Mouse (Mus musculus): ENCODE results near the gene Ddx25.

Gene Ddx25

DNA sequence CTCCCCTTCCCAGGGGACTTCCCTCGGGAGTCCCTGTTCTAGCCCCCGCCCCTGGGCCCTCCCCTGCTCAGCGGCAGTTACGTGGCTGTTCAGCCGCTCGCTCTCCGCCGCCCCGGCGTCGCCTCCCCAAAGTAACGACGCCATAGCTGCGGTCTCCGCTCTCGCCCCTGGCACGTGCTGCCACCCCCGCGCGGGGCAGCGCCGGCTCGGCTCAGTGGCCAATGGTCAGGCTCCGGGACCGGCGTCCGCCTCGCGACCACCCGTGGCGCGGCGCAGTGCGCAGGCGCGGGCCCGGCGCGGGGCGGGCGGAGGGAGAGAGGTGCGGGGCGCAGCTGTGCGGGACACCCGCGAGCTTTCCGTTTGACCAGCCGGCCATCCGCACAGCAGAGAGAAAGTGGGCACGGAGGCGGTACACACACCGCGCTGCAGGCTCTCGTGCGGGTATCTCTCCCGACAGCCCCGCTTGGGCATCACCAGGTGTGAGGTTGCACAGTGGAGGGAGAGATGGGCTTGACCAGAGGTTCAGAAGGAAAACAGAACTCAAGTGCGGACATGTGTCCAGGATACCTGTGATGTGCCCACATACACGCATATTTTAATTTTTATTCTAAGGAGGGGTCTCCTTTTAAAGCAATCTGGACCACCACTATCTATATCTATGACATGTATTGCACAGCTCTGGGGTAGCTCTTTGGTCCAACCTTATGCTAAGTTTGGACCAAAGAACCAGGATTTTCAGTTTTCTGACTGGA lies at the start of gene Ddx25, which contains the start of gene Pus3:
Gene Ddx25, minus strand, starts transcription at position 272 of the 752 bp plus-strand sequence.
Gene Pus3, plus strand, starts transcription at position 339 of the 752 bp plus-strand sequence.
- DNase-seq = peak; percentile 27 to 32

DNA sequence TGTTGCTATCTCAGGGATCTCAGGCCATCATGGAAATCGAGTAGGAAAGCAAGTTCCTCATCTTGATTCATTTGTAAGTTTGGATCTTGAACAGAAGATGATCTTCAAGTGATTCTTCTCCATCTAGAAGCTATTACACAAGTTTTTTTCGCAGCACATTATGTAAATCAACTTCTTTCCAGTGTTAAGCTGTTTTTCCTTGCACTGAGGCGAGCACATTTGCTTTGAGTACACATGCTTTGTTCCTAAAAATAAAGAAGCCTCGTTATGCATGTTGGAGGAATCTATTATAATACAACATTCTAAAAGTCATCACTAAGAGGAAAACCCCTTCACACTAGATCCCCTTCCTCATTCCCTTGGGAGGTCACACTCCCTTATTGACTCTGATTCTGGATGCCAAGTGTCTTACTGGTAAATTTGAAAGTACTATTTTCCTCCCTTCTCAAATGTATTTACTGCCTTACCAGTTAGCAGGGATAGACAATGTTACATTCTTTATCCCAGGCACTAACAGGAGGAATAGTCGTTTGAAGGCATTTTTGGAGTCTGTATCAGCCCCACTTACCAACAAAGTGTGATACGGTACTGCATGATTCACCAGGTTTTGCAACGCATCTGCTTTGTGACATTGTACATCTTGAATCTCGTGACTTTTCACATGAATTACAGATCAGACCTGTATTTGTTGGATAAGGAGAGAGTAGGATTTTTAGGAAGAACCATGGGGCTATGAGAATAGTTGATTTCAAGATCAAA lies 49.5 kb upstream of the Ddx25 start:
- DNase-seq = no peak

DNA sequence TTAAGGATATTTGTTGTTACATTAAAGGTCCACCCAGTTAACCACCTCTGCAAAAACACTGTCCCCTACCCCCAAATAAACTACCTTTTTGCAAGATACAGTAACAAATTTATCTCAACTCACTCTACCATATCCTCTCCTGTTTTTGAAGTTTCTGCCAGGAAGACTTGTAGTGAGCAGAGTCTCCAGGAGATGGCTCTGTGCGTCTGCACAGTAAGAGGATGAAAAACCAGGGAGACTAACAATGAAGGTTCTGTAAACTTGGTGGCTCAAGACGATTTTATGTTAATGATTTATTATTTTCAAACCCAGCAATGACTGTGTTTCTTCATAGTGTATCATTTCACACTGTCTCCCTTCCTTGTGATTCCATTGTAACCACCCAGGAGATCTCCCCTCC lies 34.6 kb upstream of the Ddx25 start:
- DNase-seq = no peak

DNA sequence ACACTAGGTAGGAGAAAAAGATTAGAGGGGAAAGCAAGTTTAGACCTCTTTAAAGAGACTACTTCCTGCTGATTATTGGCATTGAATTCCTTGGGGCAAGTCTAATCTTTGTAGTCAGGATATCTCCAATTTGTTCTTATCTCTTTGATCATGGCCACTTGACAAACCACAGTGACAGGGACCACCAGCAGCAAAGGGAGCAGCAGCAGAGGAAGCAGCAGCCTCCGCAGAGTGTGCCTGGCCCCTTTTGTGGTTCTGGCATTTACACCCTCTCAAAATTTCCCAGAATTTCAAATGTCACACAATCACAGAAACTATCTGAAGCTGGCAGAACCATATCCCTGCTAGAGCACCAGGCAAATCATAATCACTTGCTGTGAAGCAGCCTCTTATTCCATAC lies 29.3 kb upstream of the Ddx25 start:
- DNase-seq = no peak

DNA sequence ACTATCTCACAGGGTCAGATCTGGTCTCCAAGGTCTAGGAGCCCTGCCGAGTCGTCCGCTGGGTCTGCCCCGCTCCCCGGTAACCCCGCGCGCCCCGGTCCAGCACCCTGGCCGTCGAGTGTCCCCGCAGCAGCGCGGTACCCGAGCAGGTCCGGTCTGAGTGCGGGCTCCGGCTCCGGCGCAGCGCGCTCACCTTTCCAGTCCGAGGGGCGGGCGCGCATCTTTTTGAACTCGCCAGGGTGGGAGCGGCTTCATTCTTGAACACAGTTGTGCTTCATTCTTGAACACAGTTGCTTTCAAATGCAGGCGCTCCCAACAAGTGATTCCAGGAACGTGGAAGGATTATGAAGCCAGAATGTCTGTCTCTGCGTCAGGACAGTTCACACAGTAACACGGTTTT lies 16.1 kb upstream of the Ddx25 start:
- DNase-seq = no peak

DNA sequence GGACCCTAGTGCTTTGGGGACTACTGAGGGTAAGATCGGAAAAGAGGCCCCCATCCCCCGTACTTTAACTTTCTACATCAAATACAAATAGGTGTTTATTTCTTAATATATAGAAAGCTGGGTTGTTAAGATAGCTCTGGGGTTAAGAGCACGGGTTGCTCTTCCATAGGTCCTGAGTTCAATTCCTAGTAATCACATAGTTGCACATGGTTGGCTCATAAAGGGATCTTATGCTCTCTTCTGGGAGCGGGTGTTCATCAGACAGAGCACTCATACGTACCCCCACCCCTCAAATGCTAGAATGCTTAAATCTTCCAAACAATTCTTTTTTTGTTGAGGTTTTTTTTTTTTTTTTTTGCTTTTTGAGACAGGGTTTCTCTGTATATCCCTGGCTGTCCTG lies 12.3 kb upstream of the Ddx25 start:
- DNase-seq = no peak

DNA sequence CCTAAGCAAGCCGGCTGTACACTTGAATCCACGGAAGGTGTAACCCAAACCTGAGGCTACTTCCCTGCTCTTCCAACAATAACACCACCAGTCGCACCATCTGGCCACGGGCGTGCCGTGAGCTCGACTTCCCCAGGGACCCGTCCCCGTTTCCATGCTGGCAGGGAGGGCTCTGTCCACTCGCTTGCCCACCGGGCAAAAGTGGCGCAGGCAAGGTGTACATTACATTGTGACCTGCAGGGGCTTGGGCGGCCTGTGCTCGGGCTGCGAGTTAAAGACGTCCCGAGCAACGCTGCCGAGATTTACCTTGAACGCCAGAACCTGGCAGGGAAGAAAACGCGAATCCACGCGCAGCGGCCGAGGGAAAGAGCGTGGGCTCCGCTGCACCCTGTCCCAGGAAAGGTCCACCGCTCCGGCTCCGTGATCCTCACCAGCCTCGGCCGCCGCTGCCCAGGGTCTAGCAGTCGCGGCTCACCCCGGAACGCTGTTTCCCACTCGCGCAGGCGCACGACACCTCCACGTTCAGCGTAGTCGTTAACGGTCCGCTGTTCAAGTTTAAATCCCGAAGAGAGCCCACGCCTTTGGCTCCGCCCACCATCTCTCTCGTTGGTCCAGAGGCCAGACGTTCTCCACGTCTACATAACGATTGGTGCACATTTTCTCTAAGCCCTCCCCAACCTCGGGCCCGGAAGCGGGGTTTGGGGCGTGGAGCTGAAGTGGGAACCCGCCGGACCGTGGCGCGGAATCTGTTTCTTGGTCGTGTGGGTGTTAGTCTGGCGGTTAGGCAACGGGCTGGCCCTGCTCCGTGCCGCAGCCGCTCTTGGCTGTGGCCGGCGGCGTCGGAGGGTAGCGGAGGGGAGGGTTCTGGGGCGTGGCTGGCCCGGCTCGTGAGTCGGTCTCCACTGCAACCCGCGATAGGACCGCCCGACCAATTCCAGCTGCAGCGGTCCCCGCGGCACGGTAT lies 11.5 kb upstream of the Ddx25 start, which contains the start of the genes Pate2 and Hyls1:
Gene Pate2, plus strand, starts transcription at position 714 of the 964 bp plus-strand sequence.
Gene Hyls1, minus strand, starts transcription at position 828 of the 964 bp plus-strand sequence.
- DNase-seq = peak; percentile 91 to 96

DNA sequence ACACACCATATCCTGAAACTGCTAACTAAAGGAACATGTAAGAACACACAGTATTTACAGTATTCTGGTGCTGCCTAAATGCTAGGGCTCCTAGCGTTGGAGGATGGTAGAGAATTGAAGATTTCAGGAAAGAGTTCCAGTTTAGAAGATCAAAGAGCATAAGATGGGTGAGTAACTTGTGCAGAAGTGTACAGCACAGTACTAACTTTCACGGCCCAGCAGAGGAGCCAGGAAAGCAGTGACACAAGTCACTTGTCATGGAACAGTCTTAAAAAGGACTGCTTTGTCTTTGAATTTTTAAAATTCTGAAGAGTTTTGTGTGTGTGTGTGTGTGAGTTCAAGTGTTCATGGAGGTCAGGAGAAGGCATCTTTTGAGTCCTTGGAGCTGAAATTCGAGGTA lies 9.7 kb upstream of the Ddx25 start:
- DNase-seq = no peak

DNA sequence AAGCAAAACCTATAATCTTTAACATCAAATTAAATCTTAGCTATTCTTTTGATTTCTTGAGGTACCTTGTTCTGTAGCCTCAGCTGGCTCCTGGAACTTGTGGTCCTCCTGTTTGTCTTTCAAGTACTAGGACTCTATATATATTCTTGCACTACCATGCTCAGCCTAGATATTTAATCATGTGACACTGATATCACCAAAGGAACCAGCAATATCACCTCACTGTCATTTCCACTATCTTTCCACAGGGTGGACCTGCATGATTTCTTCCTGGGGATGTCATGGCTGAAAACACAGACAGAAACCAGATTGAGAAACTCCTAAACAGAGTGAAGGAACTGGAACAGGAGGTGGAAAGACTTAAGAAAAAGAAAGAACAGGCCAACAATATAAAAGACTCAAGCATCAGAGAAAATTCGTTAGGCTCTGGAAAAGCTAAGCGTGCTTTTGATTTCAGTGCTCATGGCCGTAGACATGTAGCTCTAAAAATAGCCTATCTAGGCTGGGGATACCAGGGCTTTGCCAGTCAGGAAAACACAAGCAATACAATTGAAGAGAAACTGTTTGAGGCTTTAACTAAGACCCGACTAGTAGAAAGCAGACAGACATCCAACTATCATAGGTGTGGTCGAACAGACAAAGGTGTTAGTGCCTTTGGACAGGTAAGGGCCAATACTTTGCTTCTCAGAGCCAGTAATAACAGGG lies 6.4 kb upstream of the Ddx25 start:
- DNase-seq = no peak

DNA sequence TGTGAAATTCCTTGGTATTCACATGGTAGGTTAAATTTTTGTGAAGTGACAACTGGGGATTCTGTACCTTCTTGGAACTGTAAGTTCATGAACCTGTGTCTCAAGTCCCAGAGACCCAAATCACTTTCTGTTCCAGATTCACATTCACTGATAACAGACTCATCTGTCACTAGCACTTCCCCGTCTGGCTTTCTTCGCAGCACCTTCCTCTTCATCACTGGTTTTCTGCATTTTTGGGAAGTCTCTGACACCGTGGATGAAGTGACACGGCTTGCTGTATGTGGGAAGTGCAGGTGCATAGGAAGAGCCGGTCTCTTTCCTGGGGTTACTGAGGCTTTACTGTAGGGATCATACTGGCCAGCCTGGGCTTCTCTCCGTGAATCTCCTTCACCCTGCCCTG lies 3.3 kb upstream of the Ddx25 start:
- no peak for DNase-seq

DNA sequence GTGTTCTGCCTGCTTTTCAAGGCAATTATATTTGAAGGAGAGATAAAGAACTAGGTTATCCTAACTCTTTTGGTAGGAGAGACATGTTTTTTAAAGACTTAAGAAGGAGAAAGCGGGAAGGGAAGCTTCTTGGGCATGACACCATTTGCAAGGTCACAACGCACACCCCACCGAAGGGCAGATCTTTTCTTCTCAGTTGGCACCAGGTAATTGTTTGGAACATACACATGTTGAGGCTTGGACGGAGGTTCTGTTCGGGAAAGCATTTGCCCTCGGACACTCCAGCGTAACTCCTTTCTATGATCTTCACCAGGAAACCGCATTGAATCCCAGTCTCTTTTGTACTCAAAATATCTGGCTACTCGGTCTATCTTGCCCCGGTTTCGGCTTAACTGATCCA lies 2.7 kb upstream of the Ddx25 start:
- DNase-seq = no peak

DNA sequence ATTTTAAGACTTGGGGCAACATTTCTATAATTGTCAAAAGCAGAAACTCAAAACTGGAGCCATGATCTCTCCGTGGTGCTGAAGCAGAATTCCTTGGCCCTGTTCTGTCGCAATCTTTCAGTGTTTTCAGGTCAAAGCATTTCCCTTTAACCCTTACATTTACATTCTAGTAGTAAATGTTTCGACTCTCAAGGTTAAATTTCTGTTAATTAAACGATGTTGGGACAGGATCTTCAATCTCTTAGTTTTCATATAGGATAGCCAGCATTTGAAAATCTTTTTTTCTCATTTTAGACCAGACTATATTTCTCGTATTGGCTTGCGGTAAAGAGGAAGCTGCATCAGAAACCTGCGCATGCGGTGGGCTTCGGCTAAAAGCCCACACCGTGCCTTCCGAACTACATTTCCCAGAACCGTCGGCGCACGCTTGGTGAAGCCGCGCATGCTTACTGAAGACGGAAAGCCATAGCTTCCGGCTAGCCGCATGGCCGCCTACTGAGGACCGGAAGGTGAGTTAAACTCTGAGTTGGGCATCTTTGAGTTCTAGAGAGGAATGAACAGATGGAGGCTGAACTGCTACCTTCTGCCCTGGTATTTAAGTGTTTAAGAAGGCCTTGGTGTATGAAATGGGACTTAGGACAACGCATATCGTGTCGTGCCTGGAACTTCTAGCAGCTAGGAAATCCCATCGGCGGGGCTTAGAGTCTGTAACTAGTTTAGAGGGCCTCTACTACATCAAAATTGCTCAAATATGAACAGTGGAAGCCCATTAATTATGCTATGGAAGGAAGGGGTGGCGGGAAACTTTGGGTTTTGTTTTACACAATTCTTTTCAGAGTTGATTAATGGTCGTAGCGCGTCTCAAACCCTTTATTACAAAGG lies 922 bp upstream of the Ddx25 start:
- peak; percentile 72 to 80 for DNase-seq

DNA sequence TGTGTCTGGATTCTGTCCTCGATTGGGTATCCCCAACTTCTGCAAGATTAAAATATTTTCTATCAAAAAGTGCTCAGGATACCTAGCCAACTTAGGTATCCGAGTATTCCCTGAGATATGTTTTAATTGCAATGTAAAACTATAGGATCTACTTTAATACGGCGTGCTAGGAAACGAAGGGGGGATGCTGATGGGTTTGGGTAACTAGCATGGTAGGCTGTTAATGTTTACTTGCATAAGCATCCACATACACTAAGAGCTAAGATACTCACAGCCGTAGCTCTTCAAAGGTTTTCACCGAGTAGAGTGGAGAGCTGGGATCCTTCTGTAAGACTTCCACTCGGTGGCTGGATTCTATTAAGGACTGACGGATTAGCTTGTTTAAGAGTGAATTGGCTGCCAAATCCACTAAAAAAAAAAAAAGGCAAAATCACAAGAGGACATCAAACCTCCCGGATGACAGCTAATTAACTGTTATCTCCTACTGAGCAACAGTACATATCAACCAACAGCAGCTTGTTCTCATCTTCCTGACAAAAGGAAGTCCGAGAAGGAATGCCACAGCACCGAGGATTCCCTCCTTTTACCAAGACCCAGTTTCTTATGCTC lies 1.7 kb downstream of the Ddx25 start:
- no peak for DNase-seq

DNA sequence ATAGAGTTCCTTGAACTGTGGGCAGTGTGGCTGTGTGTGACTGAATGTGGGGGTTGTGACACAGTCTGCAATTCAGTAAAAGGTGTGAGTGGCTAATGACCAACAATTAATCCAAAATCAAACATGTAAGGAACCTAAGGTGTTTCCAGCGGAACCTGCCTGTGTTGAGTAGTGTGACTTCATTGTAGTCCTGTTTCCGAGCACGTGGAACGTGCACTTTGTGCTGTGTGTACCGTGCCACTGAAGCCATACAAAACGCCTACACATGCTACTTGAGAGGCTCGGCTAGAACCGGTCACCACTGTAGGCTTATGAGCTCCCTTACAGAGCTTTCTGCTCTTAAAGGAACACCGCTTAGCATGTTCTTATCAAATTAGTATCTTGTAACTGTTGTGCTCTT lies 9.9 kb downstream of the Ddx25 start:
- DNase-seq = no peak

DNA sequence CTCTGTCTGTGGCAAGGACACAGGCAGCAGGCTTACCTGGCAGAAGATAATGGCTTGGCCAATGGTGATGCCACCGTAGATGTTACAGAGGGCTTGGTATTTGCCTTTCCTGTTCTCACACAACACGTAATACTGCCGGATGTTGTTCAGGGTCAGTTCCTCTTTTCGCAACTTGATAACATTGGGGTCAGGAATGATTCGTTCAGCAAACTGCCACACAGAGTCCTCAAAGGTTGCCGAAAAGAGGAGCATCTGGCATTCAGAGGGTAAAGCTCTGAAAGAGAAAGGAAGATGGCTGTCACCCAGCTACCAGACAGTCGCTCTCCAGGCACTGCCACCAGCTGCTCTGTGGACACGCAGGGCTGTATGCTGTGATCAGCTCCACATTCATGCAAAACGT lies 11.6 kb downstream of the Ddx25 start:
- DNase-seq = no peak

DNA sequence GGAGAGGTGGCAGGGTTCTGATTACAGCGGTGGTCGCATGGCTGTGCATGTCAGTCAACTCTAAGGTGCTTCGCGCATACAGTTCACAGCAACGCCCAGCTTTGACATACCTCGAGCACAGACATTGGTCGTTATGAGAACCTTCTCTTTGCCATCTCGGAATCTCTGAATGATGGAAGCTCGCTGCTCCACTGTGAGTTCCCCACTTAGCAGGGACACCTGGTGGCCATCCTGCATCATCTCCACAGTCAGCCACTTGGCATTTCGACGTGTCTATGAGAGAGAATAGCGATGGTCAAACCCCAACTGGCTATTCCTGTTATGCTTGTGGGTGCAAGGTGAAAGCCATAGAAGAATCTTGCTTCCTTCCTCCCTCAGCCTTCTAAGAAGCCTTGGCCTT lies 12.6 kb downstream of the Ddx25 start:
- no peak for DNase-seq

DNA sequence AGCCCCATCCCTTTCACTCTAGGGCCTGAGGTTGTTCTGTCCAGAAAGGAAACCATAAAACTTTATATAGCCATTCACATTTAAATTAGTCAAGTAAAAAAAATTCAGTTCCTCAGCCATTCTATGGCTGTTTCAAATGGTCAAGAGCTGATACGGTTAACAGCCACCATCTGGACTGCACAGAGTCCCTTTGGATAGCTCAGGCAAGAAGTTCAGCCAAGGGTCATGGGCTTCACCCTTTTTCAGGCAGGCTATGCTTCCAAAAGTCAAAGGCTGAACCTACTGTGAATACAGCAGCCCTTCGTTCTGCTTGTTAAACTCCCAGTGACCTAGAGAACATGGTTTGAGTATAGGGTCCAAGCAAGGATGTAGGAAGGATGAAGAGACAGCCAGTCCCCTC lies 13.7 kb downstream of the Ddx25 start:
- no peak for DNase-seq

DNA sequence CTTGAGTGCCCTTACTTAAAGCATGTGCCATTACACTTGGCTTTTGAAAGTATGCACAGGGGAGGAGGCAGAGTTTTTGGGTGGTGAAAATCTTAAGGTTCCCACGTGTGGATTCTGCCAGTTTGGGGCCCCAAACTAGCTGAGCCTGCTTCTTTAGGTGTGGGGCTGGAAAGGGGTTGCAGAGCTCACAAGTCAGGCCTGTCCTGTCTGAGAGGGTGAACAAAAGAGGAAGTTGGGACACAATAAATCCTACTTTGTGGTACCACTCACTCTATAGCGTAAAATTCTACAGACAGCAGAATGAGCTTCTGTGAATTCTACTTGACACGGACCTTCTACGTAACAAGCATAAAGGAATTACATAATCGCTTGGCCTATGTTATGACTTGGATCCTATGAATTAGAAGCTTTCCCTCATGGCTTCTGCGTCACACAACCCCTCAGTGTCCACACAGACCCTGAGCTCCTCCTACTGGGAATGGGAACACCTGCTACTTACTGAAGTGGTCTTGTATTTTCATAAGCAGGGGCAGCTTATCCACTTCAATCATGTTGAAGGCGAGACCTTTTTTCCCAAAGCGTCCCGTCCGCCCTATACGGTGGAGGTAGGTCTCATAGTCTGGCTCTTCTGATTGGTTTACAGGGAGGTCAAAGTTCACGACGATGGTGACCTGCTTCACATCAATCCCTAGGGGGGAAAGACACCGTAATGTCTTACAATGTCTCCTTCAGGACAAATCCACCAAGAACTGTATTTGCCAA lies 15.0 kb downstream of the Ddx25 start:
- DNase-seq = no peak

DNA sequence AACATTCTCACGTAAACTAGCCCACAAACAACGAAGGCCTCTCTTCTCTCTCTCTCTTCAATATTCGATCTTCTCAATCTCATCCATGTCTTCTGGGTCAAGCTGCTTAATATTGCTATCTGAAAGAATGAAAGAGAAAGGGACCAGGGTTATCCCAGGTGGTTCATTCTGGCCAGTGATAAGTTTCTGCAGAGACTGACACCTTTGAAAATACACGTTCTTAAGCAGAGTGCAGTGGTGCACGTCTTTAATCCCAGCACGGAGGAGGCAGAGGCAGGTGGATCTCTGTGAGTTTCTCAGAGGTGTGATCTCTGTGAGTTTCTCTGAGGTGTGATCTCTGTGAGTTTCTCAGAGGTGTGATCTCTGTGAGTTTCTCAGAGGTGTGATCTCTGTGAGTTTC lies 16.4 kb downstream of the Ddx25 start:
- DNase-seq = no peak

DNA sequence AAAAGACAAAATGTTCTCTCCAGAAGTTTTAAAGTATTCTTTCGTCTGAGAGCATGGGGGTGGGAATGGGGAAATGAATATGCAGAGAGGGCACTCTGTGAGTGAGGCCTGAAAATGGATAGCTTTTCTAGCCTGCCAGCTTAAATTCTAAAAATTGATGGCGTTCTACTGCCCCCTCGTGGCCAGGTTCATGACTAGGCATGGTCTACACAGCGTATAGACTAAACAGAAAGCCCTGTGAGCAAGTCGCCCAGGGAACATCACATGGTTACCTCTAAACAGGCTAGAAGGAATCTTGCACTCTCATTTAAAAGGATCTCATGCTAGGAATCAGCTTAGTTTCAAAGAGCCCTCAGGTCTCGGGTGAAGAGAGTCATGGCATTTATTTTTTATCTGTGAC lies 16.8 kb downstream of the Ddx25 start:
- peak in 1 of 2 experiments; percentile 24 for DNase-seq
